Mouse (Mus musculus): Measurements from ENCODE around the gene Gm28230.

GRCm38 (mm10) chr2:74753175-74753523, 26.6 kb downstream of the Gm28230 start:
- TF ChIP-seq EP300 (IDR thresholded peaks at IDR 0.05; ENCODE audit: insufficient read depth, low read depth, low read length) (no peak), POLR2A (IDR thresholded peaks at IDR 0.05; ENCODE audit: insufficient read depth, low read depth, low read length) (no peak)
